Mouse (Mus musculus) intestine, embryonic 14.5 days (tissue): Measurements from ENCODE around the gene Olfr1264. TPM values are rescaled to one million over a fixed set of nuclear protein-coding genes. Genes with fewer than 3 reads are reported as not detected.

Experiments
- polyA plus RNA-seq: library from polyadenylated mRNA; unstranded; fragments of >200 nt; fragmentation: Nextera tagmentation; extraction: Ambion mirVana; gene quantifications from 2 replicates; pipeline ENCODE4 v1.2.1, GENCODE M21; 2014

Olfr1264 gene
- polyA plus RNA-seq, 1 experiment from 2014 or later: not detected

Other genes with a start within 250 kb of the Olfr1264 start
- not detected in 2 replicates for gene Olfr1254, start 232.0 kb downstream of the Olfr1264 start, polyA plus RNA-seq
- not detected in 2 replicates for gene Olfr1255, start 213.5 kb downstream of the Olfr1264 start, polyA plus RNA-seq
- not detected in 2 replicates for gene Olfr1256, start 184.0 kb downstream of the Olfr1264 start, polyA plus RNA-seq
- not detected in 2 replicates for gene Olfr48, start 177.4 kb downstream of the Olfr1264 start, polyA plus RNA-seq
- gene Olfr1257, start 147.1 kb downstream of the Olfr1264 start, polyA plus RNA-seq: 0.17 TPM in 1 of 2 replicates, not detected in the other
- gene Olfr1258, start 98.3 kb downstream of the Olfr1264 start, polyA plus RNA-seq: not detected in 2 replicates
- gene Olfr1259, start 76.9 kb downstream of the Olfr1264 start, polyA plus RNA-seq: not detected in 2 replicates
- not detected in 2 replicates for gene Olfr1260, start 51.2 kb downstream of the Olfr1264 start, polyA plus RNA-seq
- not detected in 2 replicates for gene Olfr1261, start 34.4 kb downstream of the Olfr1264 start, polyA plus RNA-seq
- gene Olfr1262, start 25.4 kb downstream of the Olfr1264 start, polyA plus RNA-seq: not detected in 2 replicates
- not detected in 2 replicates for gene Olfr1263, start 13.4 kb downstream of the Olfr1264 start, polyA plus RNA-seq
- not detected in 2 replicates for gene Olfr1265, start 9.8 kb upstream of the Olfr1264 start, polyA plus RNA-seq
- gene Olfr140, start 38.0 kb upstream of the Olfr1264 start, polyA plus RNA-seq: not detected in 2 replicates
- not detected in 2 replicates for gene Olfr1269, start 95.8 kb upstream of the Olfr1264 start, polyA plus RNA-seq
- not detected in 2 replicates for gene Olfr32, start 116.7 kb upstream of the Olfr1264 start, polyA plus RNA-seq
- gene Olfr1270, start 127.5 kb upstream of the Olfr1264 start, polyA plus RNA-seq: not detected in 2 replicates
- not detected in 2 replicates for gene Olfr1506, start 198.9 kb upstream of the Olfr1264 start, polyA plus RNA-seq
- not detected in 2 replicates for gene Olfr142, start 232.0 kb upstream of the Olfr1264 start, polyA plus RNA-seq
- gene Olfr1271, start 245.5 kb upstream of the Olfr1264 start, polyA plus RNA-seq: not detected in 2 replicates